Mouse (Mus musculus) olfactory bulb, adult 2 months (tissue): ENCODE data around the gene Aip. TPM values are rescaled to one million over a fixed set of nuclear protein-coding genes. Genes with fewer than 3 reads are reported as not detected.
"Not testable (repeated sequence)": the region's sequence is repeated elsewhere in the genome, so short reads cannot be mapped to it uniquely, and the experiment has no call there.

Experiments
- H3K27ac ChIP-seq: fragments of 200-500 bp; 2 replicates; pipeline ENCODE4 v1.5.1; 2012; ENCODE audit warnings: low read depth, low read length; ENCODE audit not compliant: insufficient read depth
- H3K4me1 ChIP-seq: fragments of 200-500 bp; 2 replicates; pipeline ENCODE4 v1.6.1; 2012; ENCODE audit warnings: low read length; ENCODE audit not compliant: control insufficient read depth, insufficient read depth
- H3K4me3 ChIP-seq: fragments of 200-500 bp; 2 replicates; pipeline ENCODE4 v1.5.1; 2012; ENCODE audit warnings: mild to moderate bottlenecking, low read depth, low read length, moderate library complexity; ENCODE audit not compliant: insufficient read depth
- CTCF ChIP-seq: fragments of 200-500 bp; IDR thresholded peaks from 2 replicates; pipeline ENCODE4 v1.5.1; 2012; ENCODE audit warnings: low read depth, mild to moderate bottlenecking, low read length, moderate library complexity; ENCODE audit not compliant: insufficient read depth
- POLR2A ChIP-seq: fragments of 200-500 bp; IDR thresholded peaks from 2 replicates; pipeline ENCODE4 v1.6.1; 2012; ENCODE audit warnings: mild to moderate bottlenecking, low read depth, low read length, moderate library complexity; ENCODE audit not compliant: insufficient read depth
- WGBS: fragments of 180-500 bp; shearing (Covaris S2); methylation state at CpG from one replicate; pipeline ENCODE4 v1.1.7; 2018; 5-methylcytosine and 5-hydroxymethylcytosine counted together
- polyA plus RNA-seq: library from polyadenylated mRNA; stranded (reverse); fragments of >200 nt; gene quantifications from 2 replicates; pipeline ENCODE4 v1.2.4, GENCODE M21; 2012; ENCODE audit warnings: low replicate concordance; ENCODE audit not compliant: missing spikeins, insufficient read depth, insufficient read length

Aip gene
- polyA plus RNA-seq, 1 experiment, result not detected

DNA sequence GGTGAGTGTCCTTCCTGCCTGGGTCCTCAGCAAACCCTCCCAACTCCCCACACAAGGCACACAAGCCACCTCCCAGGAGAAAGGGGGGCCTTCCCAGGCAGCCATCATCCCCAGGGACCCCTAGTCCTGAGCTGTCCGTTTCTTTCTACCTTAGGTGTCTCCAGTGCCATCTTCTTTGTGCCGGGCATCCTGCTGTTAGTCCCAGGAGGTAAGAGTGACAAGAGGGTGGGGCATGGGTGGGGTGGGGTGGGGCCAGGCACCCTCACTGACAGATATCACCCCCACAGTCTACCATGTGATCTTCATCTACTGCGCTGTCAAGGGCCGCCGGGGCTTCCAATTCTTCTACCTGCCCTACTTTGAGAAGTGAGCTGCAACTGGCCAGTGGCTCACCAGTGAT is 5.4 kb upstream of the Aip start:
- 86% methylated on average over 5 of the region's 5 CpGs for WGBS
- no peak overlapping the region for H3K4me3 ChIP-seq
- H3K4me1 ChIP-seq, result peaks cover 12% of the 10 kb centered on the region
- no peak for TF ChIP-seq CTCF
- TF ChIP-seq POLR2A, result no peak
- no peak overlapping the region for H3K27ac ChIP-seq

DNA sequence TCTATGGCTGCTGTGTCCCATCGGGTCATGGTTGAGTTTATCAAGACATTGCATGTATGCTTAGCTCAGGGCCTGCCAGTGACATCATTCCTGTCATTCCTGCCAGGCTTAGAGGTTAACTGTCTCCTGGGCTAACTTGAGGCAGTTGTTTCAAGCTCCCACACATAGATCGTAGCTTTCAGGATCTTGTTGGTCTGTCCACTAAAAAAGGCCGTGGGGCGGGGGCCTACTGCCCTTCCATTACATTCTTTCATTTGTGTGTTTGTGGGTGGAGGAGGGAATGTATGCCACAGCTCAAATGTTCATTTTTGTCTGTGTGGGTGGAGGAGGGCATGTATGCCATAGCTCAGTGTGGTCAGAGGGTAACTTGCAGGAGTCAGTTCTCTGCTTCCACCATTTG is 4.4 kb upstream of the Aip start:
- H3K27ac ChIP-seq, result no peak overlapping the region
- TF ChIP-seq CTCF (no peak), POLR2A (no peak)
- H3K4me3 ChIP-seq, result no peak overlapping the region
- H3K4me1 ChIP-seq, result peaks cover 12% of the 10 kb centered on the region
- 93% methylated on average over 4 of the region's 4 CpGs for WGBS

DNA sequence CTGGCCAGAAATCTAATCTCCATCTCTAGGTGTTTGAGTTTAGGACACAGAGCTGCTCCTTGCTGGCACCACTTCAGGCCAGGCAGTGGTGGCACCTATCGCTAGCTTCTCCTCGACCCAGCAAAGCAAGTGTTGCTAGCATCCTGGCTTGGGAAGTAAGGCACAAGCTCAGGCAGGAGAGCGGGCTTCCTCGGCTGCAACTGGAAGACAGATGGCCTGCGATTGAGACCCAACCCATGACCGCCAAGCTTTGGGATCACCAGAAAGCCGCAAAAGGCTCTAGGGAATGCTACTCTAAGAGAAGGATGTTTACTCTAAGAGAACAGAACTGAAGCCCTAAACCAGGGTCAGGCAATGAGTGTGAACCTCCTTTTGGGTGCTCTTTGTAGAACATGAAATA is 3.8 kb upstream of the Aip start:
- H3K27ac ChIP-seq, result no peak overlapping the region
- TF ChIP-seq POLR2A, result no peak
- WGBS, result 91% methylated on average over 7 of the region's 7 CpGs
- H3K4me3 ChIP-seq, result no peak overlapping the region
- peaks cover 12% of the 10 kb centered on the region for H3K4me1 ChIP-seq

DNA sequence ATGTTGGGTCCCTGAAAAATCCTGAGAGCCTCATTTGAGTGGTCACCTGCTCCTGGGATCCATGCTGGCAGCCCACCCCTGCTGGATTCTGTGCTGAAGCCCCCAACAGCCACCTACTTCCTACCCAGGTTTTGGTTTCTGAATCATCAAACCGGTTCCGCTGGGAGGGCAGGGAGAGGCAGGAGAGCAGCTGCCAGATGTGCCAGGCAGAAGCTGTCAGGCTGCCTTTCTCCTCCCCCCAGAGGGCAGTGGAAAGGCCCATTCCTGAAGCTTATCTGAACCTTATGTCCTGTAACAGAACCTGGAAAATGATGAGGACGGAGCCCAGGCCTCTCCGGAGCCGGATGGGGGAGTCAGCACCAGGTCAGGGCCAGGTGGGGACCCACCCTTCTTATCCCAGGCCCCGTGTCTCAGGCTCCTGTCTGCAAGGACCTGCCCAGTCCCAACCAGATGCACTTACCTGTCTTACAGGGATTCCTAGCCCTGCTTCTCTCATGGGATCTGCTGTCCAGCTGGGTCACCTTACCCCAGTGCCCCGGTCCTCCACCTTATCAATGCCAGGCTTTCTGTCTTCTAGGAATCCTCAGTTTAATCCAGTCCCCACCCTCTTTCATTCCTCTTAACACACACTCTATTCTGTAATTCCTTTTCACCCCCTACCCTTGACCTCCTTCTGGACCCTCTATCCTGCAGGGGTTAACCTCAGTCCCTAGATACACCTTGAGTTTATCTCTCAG is 1.3 kb upstream of the Aip start:
- H3K27ac ChIP-seq, result no peak overlapping the region
- TF ChIP-seq CTCF (no peak), POLR2A (no peak)
- H3K4me3 ChIP-seq, result peak overlapping the region; percentile 77
- 58% methylated on average over 7 of the region's 7 CpGs for WGBS
- peaks cover 12% of the 10 kb centered on the region for H3K4me1 ChIP-seq

DNA sequence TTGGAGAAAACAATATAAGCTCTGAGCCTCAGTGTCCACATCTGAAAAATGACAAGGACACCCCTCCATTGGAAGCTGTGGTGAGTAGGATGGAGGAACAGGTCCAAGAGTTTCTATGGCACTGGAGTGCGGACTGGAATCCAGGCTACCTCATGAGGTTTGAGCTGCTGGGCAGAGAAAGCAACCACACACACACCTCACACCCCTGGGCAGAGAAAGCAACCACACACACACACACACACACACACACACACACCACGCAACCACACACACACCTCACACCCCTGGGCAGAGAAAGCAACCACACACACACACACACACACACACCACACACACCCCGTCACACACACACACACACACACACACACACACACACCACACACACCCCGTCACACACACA is 390 bp downstream of the Aip start:
- Histone ChIP-seq H3K27ac (peak overlapping the region; percentile 68), H3K4me1 (peaks cover 15% of the 10 kb centered on the region), H3K4me3 (peak overlapping the region; percentile 42)
- WGBS, result 2% methylated on average over 4 of the region's 4 CpGs

DNA sequence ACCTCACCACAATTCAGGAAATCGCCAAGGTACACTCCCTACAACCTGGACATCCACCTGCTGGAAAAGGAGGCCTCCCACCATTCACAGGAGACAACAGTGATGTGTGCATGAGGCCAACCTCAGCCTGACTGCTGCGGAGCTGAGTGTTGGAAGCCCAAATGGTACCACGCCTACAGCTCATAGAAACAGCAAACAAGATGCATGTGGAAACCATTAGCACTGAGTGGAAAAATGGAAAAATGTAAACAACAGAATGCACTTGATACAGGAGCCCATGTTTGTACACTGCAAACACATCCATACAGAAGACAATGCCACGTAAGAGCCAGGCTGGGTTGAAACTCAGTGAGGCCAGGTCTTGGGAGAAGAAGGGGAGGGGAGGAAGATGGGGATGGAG is 1.2 kb downstream of the Aip start:
- TF ChIP-seq POLR2A (no peak), CTCF (no peak)
- peaks cover 15% of the 10 kb centered on the region for H3K4me1 ChIP-seq
- 80% methylated on average over 4 of the region's 4 CpGs for WGBS
- H3K4me3 ChIP-seq, result no peak overlapping the region
- H3K27ac ChIP-seq, result no peak overlapping the region

DNA sequence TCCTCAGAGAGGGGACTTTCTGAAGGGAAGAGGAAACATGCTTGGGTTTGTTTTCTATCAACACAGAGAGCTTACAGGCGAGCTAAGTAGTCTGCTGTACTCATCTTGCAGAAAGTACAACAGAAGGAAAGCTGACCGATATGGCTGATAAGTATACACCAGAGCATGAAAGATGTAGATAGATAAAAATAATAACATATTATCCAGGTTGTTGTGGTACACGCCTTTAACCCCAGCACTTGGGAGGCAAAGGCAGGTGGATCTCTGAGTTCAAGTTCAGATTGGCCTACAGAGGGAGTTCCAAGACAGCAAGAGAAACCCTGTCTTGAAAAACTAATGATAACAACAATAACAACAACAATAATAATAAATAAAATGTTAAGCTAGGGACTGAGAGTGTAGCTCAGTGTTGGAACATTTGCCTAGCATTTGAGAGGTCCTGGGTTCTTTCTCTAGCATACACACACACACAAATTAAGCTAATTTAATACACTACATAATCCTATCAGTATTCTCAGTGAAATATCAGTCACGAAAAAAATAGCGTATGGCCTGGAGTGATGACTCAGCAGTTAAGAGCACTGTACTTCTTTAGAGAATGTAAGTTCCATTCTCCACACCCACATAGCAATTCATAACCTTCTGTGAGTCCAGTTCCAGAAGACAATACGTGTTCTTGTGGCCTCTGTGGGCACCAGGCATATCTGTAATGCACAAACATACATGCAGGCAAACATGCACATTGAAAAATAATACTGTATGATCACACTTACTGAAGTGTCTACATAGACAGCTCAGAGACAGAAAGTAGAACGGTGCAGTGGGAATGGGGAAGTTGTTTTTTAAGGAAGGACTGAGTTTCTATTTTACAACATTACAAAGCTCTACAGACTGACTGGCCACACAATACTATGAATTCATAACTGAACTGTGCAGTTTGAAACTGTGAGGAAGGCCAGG is 3.0 kb downstream of the Aip start:
- no peak overlapping the region for H3K27ac ChIP-seq
- WGBS, result 85% methylated on average over 7 of the region's 7 CpGs
- H3K4me1 ChIP-seq, result peaks cover 15% of the 10 kb centered on the region
- H3K4me3 ChIP-seq, result no peak overlapping the region
- no peak for TF ChIP-seq POLR2A

DNA sequence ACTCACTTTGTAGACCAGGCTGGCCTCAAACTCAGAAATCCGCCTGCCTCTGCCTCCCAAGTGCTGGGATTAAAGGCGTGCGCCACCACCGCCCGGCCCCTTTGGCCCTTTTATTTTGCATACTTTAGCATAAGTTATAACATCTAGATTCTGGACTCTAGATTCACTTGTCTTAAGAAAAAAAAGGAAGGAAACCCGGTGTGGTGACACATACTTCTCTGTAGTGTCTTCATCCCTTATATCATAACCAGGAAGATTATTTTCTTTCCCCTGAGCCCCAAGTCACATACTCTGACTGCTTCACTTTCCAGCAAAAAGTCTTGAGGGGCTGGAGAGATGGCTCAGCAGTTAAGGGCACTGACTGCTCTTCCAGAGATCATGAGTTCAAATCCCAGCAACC is 3.8 kb downstream of the Aip start:
- H3K4me3 ChIP-seq, result not testable (repeated sequence)

DNA sequence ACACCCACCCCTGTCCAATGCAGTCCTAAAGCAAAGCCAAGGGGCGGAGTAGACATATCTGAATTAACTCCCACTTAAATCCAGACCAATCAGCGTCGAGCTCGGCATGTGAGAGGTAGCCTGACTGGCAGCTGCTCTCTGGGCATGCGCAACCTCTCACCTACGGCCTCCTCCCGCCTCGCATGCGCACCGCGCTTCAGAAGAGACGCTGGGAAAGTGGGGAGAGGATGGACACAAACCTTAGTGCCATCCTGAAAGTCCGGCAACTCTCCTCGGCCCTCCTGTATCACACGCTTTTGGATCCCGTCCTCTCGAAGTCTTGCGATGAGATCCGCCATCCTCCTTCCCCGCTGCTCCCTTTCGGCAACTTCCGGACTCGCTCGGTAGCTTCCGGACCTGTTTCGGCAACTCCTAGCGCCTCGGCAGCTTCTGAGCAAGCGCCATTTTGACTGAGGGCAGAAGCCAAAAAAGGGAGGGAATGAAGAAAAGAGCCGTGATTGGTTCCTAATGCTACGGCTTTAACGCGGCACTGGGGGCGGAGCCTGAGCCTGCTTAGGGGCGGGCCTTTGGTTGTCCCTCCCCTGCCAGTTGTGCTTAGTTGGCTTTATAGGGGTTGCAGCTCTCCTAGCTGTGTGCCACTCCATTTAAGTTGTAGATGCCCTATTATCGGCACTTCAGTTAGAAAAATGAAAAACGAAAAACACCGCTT is 4.4 kb downstream of the Aip start:
- TF ChIP-seq CTCF (no peak), POLR2A (peak; percentile 68; the same call in 1 of the 2 replicates)
- Histone ChIP-seq H3K4me1 (0 out of 2 replicates have a peak, but pooled peaks cover 5% of the 10 kb centered on the region), H3K4me3 (peak overlapping the region; percentile 77), H3K27ac (peak overlapping the region; percentile 93)
- 2% methylated on average over 38 of the region's 38 CpGs for WGBS

More for the DNA sequence above, 3.8 kb downstream of the Aip start:
- H3K4me1 ChIP-seq, H3K27ac ChIP-seq: not testable (repeated sequence)
- WGBS, result 56% methylated on average over 6 of the region's 6 CpGs
